Mouse (Mus musculus): Measurements from ENCODE around the gene Nedd8. TPM values are rescaled to one million over a fixed set of nuclear protein-coding genes. Genes with fewer than 3 reads are reported as not detected.
A peak's percentile ranks its signal among the peaks of the same experiment; 100 is the strongest.

The Nedd8 gene
- total RNA-seq (2022), result 100 to 1,000 TPM; 192 to 208 (median 201) TPM

DNA sequence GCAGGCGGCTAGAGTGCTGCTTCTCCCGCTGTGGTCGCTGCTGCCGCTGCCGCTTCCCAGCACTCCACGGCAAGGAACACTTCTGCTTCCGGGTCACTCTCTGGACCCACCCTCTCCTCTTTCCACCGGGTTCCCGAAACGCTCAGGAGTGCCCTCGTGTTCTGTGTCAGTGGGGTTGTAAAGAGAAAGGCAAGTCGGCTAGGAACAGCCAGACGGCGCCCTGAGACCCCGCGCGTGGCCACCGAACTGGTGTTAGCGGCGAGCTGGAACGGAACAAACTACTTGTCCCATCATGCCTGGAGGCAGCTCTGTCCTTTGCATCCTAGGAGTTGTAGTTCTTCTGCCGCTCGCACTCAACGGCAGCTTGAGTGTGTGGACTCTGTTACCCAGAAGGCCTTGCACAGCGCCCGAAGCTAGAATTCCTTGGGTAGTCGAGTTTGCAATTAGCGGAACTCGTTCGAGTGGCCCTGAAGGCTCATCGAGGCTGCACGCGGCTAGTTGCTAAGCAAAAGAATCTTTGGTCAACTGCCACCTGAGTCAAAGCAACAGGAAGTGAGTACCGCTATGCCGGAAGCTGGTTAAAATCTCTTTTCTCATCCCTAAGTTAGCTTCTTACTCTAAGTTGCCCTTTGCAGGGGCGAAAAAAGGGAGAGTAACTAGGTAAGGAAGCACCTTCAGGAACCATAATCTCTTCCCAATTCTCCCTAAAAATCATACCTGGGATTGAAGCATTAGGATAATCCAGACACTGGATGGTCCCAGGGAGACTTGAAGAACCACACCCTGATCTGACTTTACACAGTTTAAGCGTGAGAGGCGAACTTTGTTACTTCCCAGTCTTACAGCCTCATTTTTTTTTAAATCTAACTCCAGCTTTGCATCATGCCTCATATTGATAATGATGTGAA, at the start of gene Nedd8, which contains the start of gene Gmpr2:
Gene Nedd8, minus strand, starts transcription at position 292 of the 908 bp plus-strand sequence.
Gene Gmpr2, plus strand, starts transcription at position 109 of the 908 bp plus-strand sequence.
- peak; percentile 80 to 85 for DNase-seq (ENCODE audit: low spot score in 2 of 2)

- no peak for DNase-seq (ENCODE audit: low spot score in 2 of 2)
Observed at GRCm38 (mm10) chr14:55721076-55721475, 49.2 kb upstream of the Nedd8 start.

- DNase-seq (ENCODE audit: low spot score in 2 of 2), result no peak
Observed at GRCm38 (mm10) chr14:55720666-55721065, 48.7 kb upstream of the Nedd8 start.

DNA sequence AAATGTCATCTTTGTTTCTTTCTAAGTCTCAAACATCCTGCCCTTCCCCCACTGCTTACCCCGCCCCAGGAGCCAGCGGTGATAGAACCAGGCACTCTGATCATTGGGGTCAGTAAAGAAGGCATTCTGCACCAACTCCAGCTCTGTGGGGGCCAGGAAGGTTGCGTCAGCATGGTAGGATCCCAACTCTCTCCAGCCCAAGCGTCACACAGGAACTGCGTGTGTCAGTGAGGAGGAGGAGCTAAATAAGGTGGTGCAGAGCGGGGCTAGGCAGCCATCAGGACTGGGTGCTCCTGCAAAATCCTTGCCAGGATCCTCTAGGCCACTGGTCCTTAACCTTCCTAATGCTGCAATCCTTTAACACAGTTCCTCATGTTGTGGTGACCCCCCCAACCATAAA, 47.8 kb upstream of the Nedd8 start:
- DNase-seq (ENCODE audit: low spot score in 2 of 2), result no peak

DNA sequence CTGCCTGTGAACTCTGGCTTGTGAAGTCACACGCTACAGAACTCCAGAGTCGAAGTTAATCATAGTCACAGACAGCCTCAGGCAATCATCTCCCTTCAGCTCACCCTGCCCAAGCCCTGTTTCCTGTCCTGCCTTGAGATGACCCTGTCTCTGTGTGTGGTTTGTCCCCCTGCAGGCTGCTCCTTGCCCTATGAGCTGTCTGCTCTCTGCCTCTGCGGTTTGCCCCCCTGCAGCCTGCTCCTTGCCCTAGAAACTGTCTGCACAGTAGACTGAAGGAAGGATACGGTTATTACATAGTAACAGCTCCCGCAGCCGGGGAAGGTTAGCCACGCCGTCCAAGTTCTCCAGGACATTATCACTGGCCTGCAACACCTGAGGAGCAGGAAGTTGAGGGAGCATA, 45.0 kb upstream of the Nedd8 start:
- DNase-seq (ENCODE audit: low spot score in 2 of 2), result no peak

DNA sequence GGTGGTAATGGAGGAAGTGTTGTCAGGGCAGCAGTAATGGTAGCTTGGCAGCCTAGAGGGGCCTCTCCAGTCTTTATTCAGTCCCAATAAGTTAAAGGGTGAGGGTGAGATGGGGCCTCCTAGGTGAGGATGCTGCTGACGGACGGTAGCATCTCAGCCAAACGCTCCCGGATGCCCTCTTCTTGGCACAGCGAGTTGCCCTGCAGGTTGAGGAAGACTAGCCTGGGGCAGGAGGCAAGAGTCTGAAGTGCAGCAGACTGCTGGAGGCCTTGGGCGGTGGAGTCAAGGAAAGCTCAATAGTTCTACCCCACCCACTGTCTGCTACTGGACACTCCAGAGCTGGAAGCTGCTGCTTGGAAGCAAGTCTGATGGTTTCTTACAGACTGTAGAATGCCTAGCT, 44.3 kb upstream of the Nedd8 start:
- DNase-seq (ENCODE audit: low spot score in 2 of 2), result no peak

- DNase-seq (ENCODE audit: low spot score in 2 of 2), result no peak
Observed at GRCm38 (mm10) chr14:55714893-55715292, 43.0 kb upstream of the Nedd8 start.

DNA sequence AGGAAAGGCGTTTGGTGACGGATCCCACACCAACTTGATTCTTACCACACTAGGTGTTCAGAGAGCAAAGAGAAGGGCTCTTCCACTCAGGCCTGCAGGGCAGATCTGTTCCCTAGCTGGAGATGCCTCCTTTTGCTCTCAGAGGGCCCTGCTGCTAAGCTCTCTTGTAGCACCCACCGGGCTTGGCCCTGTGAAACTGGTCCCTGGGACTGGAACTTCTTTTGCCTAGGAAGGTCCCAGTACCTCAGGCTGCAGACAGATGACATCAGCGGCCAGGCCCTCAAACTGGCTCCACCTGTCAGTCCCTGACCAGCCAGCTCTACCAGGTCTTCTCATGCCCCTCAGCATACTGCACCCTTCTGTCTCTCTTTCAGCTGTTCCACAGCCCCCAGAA, 41.8 kb upstream of the Nedd8 start, which contains the start of gene Tgm1:
Gene Tgm1, minus strand, starts transcription at position 198 of the 394 bp plus-strand sequence.
- DNase-seq (ENCODE audit: low spot score in 2 of 2), result no peak

- DNase-seq (ENCODE audit: low spot score in 2 of 2), result no peak
Observed at GRCm38 (mm10) chr14:55713007-55713728, 41.2 kb upstream of the Nedd8 start.

DNA sequence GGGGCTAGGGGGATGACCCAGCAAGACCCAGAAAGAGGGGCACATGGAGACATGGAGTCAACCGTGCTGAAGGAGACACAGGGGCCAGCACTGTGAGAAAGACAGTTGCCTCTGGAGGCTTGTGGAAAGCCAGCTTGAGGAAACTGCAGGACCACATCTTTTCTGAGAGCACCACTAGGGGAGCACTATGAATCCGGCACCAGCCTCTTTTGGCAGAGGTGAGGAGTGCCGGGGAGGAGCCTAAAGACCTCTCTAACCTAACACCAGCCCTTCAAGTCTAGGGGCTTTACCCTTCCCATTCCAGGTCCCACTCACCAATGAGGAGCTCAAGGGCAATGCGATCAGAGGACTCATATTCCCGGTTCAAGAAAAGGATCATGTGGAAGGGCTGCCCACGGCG, 39.9 kb upstream of the Nedd8 start:
- DNase-seq (ENCODE audit: low spot score in 2 of 2), result no peak

- DNase-seq (ENCODE audit: low spot score in 2 of 2), result no peak
Observed at GRCm38 (mm10) chr14:55709509-55709908, 37.6 kb upstream of the Nedd8 start.

GRCm38 (mm10) chr14:55707397-55707796, 35.5 kb upstream of the Nedd8 start:
- no peak for DNase-seq (ENCODE audit: low spot score in 2 of 2)

DNA sequence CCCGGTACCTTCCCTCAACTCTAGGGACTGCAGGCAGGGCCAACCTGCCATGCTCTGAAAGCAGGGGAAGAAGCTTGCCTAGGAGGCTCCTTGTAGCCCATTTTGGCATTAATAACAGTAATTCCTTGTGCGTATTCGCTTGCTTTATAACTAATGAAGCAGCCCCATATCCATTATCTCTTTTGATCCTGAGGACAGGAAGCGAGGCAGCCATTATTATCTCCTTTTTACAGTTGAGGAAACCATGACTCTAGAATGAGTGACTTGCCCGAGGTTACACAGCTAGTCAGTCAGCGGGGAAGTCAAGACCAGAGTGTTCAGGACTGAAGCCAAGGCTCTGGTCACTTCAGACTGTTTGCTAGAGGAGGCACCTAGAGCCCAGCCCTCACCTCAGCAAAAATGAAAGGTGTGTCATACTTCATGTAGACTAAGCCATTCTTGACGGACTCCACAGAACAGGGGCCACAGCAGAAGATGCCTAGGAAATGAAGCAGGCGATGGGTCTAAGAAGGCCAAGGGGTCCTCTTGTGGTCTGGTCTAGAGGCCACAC, 34.2 kb upstream of the Nedd8 start:
- no peak for DNase-seq (ENCODE audit: low spot score in 2 of 2)

GRCm38 (mm10) chr14:55702761-55703160, 30.8 kb upstream of the Nedd8 start:
- DNase-seq (ENCODE audit: low spot score in 2 of 2), result no peak

GRCm38 (mm10) chr14:55701131-55701530, 29.2 kb upstream of the Nedd8 start:
- no peak for DNase-seq (ENCODE audit: low spot score in 2 of 2)

DNA sequence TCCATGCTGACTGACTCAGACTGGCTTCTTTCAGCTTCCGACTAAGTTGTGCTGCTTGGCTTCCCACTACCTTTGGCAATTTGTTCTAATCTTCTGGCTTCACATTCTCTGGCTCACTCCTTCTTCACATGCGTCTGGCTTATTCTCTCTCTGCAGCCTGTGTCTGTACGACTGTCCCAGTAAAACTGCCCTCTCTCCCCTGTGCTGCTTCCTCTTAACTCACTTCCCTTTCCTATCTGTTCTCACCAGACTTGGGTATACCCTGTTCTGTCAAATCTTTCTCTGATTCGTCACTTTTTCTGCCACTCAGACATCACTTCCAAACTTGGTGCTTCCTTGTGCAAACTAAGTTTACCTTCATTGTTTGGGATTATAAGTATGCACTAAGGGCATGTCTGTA, 25.3 kb upstream of the Nedd8 start:
- DNase-seq (ENCODE audit: low spot score in 2 of 2), result no peak

DNA sequence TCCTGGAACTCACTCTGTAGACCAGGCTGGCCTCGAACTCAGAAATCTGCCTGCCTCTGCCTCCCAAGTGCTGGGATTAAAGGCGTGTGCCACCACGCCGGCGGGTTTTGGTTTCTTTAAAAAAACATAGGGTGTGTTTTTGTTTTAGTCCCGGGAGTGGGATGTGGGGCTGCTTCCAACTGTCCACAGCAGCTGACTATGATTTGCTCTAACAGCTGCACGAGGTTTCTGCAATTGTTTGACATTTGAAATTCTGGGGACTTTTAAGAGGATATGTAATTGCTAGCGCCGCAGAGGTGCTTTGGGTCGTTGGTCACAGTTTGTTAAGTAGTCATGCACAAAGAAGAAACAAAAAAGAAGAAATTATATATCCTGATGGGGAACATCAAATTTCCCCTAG, 17.5 kb upstream of the Nedd8 start:
- no peak for DNase-seq (ENCODE audit: low spot score in 2 of 2)

GRCm38 (mm10) chr14:55682118-55682493, 10.2 kb upstream of the Nedd8 start:
- no peak for DNase-seq (ENCODE audit: low spot score in 2 of 2)

GRCm38 (mm10) chr14:55681160-55682117, 9.5 kb upstream of the Nedd8 start, which contains the start of gene Tinf2:
Gene Tinf2 (minus strand): TSS chr14:55681820.
- DNase-seq (ENCODE audit: low spot score in 2 of 2), result peak; percentile 79 to 87

DNA sequence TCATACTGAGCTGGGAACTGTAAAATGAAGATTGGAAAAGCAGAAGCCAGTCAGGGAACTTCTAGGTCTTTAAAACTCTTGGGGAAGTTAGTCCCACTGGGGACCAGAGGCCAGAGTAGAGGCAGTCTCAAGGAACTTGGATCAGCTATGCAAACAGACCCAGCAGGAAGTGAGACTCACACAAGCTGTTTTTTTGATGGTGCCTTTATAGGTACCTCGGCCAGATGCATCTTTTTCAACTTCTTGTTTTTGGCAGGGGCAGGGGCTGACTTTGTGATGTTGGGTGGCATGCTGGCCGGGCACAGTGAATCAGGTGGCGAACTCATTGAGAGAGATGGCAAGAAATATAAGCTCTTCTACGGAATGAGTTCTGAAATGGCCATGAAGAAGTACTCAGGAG, 5.7 kb upstream of the Nedd8 start:
- DNase-seq (ENCODE audit: low spot score in 2 of 2), result no peak

- no peak for DNase-seq (ENCODE audit: low spot score in 2 of 2)
Observed at GRCm38 (mm10) chr14:55672741-55673060, 777 bp upstream of the Nedd8 start.
